Mouse (Mus musculus): ENCODE data around the gene Krt17. TPM values are rescaled to one million over a fixed set of nuclear protein-coding genes. Genes with fewer than 3 reads are reported as not detected.
"Not testable (repeated sequence)": the region's sequence is repeated elsewhere in the genome, so short reads cannot be mapped to it uniquely, and the experiment has no call there.

Gene Krt17
- total RNA-seq, 4 experiments from 2014 or later = 0.50 TPM; not detected in 3

GRCm38 (mm10) chr11:100262058-100262980 is 1.5 kb upstream of the Krt17 start:
- DNase-seq (ENCODE audit: low spot score in 2 of 2) = no peak

DNA sequence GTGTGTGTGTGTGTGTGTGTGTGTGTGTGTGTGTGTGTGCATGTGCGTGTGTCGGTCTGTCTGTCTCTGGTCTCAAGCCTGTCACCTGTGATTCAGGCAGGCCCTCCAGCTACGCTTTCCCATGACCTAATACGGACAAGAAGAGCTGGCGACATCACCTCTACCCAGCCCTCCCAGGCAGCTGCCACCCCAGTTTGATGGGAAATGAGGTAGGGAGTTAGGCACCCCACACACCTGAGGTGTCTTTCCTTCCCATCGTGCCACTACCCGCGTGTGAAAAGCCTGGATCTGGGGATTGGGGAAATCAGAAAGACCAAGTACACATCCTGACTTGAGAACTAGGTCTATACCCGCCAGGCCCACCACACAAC is 391 bp upstream of the Krt17 start:
- DNase-seq (ENCODE audit: low spot score in 2 of 2) = no peak

- no peak for DNase-seq (ENCODE audit: low spot score in 2 of 2)
Measured at GRCm38 (mm10) chr11:100259079-100259478, 1.8 kb downstream of the Krt17 start.

DNA sequence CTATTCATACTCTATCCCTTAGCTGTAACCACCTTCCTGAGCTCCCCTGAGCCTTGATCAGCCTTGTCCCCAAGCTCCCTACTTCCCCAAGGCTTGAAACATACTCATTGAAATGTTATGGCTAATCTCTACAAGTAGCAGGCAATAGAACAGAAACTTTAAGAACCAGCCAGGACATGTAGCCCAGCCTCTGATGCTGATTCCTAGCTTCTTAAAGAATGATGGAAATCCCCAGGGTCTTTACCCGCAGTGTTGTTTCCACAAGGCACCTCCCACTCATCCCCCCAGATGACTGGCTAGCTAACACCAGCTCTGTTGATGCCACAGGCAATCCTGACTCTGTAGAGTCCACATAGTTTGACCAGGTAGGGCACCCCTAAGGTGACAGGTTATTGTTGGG is 2.9 kb downstream of the Krt17 start:
- no peak for DNase-seq (ENCODE audit: low spot score in 2 of 2)

DNA sequence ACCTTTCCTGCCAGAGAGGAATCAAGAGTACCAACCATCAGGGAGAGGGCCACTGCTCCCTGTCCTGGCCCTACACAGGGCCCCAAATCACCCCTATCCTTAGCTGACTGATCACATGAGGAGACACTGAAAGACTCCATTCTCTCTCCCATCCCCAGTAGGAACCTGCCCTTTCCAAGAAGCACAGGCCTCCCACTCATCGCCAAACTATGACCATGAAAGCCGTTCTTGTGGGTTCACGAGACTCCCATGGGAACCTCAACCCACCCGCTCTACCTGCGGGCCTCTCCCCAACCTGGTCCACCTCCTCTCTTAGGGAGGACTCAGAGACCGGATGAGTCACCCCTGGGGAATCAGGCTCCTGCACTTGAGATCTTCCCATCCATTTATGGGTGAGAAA is 5.3 kb downstream of the Krt17 start:
- DNase-seq (ENCODE audit: low spot score in 2 of 2) = no peak

DNA sequence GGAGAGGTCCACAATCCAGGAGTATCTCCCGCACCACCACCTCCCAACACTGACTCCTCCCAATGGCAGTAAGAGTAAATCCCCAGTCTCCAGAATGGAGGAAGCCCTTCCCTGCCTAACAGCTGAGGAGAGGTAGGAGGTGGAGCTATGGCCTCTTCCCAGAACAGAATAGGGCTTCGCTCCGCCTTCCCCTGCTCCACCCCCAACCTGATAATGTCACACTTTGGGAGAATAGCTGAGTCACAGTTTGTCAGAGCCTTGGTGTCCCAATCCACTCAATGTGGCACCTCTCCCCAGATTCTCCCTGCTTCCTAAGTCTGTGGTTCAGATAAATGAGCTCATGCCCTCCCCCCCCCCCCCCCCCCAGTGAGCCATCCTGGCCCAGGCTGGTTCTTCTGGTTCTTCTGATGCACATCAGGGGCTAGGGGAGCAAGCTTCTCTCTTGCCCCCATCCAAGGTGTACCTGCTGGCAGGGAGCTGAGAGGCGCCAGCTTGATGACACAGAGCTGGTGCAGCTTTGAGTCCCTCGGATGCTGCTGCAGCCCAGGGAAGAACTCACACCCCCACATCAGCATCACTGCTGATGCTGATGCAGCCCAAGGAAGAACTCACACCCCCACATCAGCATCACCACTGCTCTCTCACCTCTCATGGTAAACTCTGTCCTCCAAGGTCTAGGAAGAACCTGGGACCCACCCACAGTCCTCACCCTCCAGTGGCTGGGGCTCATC is 6.3 kb downstream of the Krt17 start:
- no peak for DNase-seq (ENCODE audit: low spot score in 2 of 2)

GRCm38 (mm10) chr11:100248852-100249465 is 11.9 kb downstream of the Krt17 start, which contains the start of gene Krt16:
Gene Krt16 (minus strand): TSS chr11:100248902.
- no peak for DNase-seq (ENCODE audit: low spot score in 2 of 2)

GRCm38 (mm10) chr11:100246471-100246870 is 14.4 kb downstream of the Krt17 start:
- DNase-seq (ENCODE audit: low spot score in 2 of 2) = not testable (repeated sequence)

- not testable (repeated sequence) for DNase-seq (ENCODE audit: low spot score in 2 of 2)
Measured at GRCm38 (mm10) chr11:100240272-100240671, 20.6 kb downstream of the Krt17 start.

GRCm38 (mm10) chr11:100221741-100222140 is 39.1 kb downstream of the Krt17 start:
- no peak for DNase-seq (ENCODE audit: low spot score in 2 of 2)

- DNase-seq (ENCODE audit: low spot score in 2 of 2) = no peak
Measured at GRCm38 (mm10) chr11:100219304-100219703, 41.5 kb downstream of the Krt17 start.

- no peak for DNase-seq (ENCODE audit: low spot score in 2 of 2)
Measured at GRCm38 (mm10) chr11:100208542-100208941, 52.3 kb downstream of the Krt17 start.

GRCm38 (mm10) chr11:100207498-100207897 is 53.3 kb downstream of the Krt17 start, which contains the start of gene Krt14:
Gene Krt14 (minus strand): TSS chr11:100207548.
- no peak for DNase-seq (ENCODE audit: low spot score in 2 of 2)

Other genes with a start within 250 kb of the Krt17 start
- gene Krt33a, start 244.8 kb downstream of the Krt17 start, total RNA-seq (2022) = not detected
- not detected for gene Krt33b, start 231.2 kb downstream of the Krt17 start, total RNA-seq (2022)
- not detected for gene Krt34, start 219.5 kb downstream of the Krt17 start, total RNA-seq (2022)
- not detected for gene Krt31, start 210.5 kb downstream of the Krt17 start, total RNA-seq (2022)
- not detected for gene Krt32, start 172.8 kb downstream of the Krt17 start, total RNA-seq (2022)
- gene Krt35, start 164.8 kb downstream of the Krt17 start, total RNA-seq (2022) = not detected
- gene Krt36, start 155.4 kb downstream of the Krt17 start, total RNA-seq (2022) = not detected
- gene Krt13, start 139.5 kb downstream of the Krt17 start, total RNA-seq (2022) = not detected
- not detected for gene Krt15, start 125.1 kb downstream of the Krt17 start, total RNA-seq (2022)
- gene Krt19, start 112.4 kb downstream of the Krt17 start, total RNA-seq (2022) = not detected
- 1 to 10 TPM; 4.2 to 5.0 (median 4.4) TPM for gene Krt9, start 67.8 kb downstream of the Krt17 start, total RNA-seq (2022)
- not detected for gene Krt14, start 53.5 kb downstream of the Krt17 start, total RNA-seq (2022)
- not detected for gene Krt16, start 12.1 kb downstream of the Krt17 start, total RNA-seq (2022)
- not detected for gene Krt42, start 8.8 kb upstream of the Krt17 start, total RNA-seq (2022)
- gene Eif1, start 58.9 kb upstream of the Krt17 start, total RNA-seq (2022) = 100 to 1,000 TPM; 753 to 824 (median 763) TPM
- gene Gast, start 73.4 kb upstream of the Krt17 start, total RNA-seq (2022) = not detected
- gene Hap1, start 95.1 kb upstream of the Krt17 start, total RNA-seq (2022) = 100 to 1,000 TPM; 132 to 184 (median 175) TPM
- gene Jup, start 136.7 kb upstream of the Krt17 start, total RNA-seq (2022) = 10 to 100 TPM; 54.1 to 58.4 (median 55.9) TPM
- 10 to 100 TPM; 10.4 to 12.8 (median 12.3) TPM for gene P3h4, start 153.8 kb upstream of the Krt17 start, total RNA-seq (2022)
- gene Fkbp10, start 154.7 kb upstream of the Krt17 start, total RNA-seq (2022) = 1 to 10 TPM; 5.2 to 8.3 (median 6.2) TPM
- gene Nt5c3b, start 180.8 kb upstream of the Krt17 start, total RNA-seq (2022) = 10 to 100 TPM; 46.9 to 52.6 (median 50.0) TPM
- gene Klhl10, start 180.9 kb upstream of the Krt17 start, total RNA-seq (2022) = 1 to 10 TPM in 2 of 4 experiments, under 1 TPM in 2; 0.84 to 1.4 (median 1.0) TPM
- gene Klhl11, start 211.7 kb upstream of the Krt17 start, total RNA-seq (2022) = 10 to 100 TPM; 94.8 to 99.9 (median 97.3) TPM

Data from left cerebral cortex, adult 8-10 months (tissue).